Mouse (Mus musculus) midbrain, embryonic 14.5 days (tissue): ENCODE measurements around the gene Zkscan1. TPM values are rescaled to one million over a fixed set of nuclear protein-coding genes. Genes with fewer than 3 reads are reported as not detected.
"Not testable (repeated sequence)": the region's sequence is repeated elsewhere in the genome, so short reads cannot be mapped to it uniquely, and the experiment has no call there.

ENCODE experiments used
- ATAC-seq: fragments of 200-750 bp; cut with Nextera tagmentation; 2 replicates; pipeline ENCODE4 v1.8.0; 2017; ENCODE audit warnings: moderate number of reproducible peaks, moderate library complexity; ENCODE audit not compliant: low FRiP score, low TSS enrichment
- DNase-seq: peaks from one replicate; pipeline ENCODE4 v3.0.0-alpha.2; 2015
- H3K27ac ChIP-seq: fragments of 300-500 bp; sonication (generic); replicated peaks from 2 replicates; pipeline ENCODE4 v1.5.1; 2014; ENCODE audit warnings: mild to moderate bottlenecking, low read depth, low read length, moderate library complexity
- H3K27me3 ChIP-seq: fragments of 300-500 bp; sonication (generic); 2 replicates; pipeline ENCODE4 v1.6.1; 2014; ENCODE audit warnings: low read length, control low read depth, mixed read lengths; ENCODE audit not compliant: control insufficient read depth, insufficient read depth
- H3K36me3 ChIP-seq: fragments of 300-500 bp; sonication (generic); 2 replicates; pipeline ENCODE4 v1.6.1; 2014; ENCODE audit warnings: low read length, control low read depth; ENCODE audit not compliant: control insufficient read depth, insufficient read depth
- H3K4me1 ChIP-seq: fragments of 300-500 bp; sonication (generic); 2 replicates; pipeline ENCODE4 v1.6.1; 2014; ENCODE audit warnings: mild to moderate bottlenecking, antibody characterized with exemption, low read length, control low read depth; ENCODE audit not compliant: control insufficient read depth, insufficient read depth
- H3K4me2 ChIP-seq: fragments of 300-500 bp; sonication (generic); 2 replicates; pipeline ENCODE4 v1.6.1; 2014; ENCODE audit warnings: mild to moderate bottlenecking, low read length, moderate library complexity
- H3K4me3 ChIP-seq: fragments of 300-500 bp; sonication (generic); replicated peaks from 2 replicates; pipeline ENCODE4 v1.5.1; 2014; ENCODE audit warnings: low read depth, low read length
- H3K9ac ChIP-seq: fragments of 300-500 bp; sonication (generic); replicated peaks from 2 replicates; pipeline ENCODE4 v1.6.1; 2014; ENCODE audit warnings: mild to moderate bottlenecking, low read length, moderate library complexity
- H3K9me3 ChIP-seq: fragments of 300-500 bp; sonication (generic); 2 replicates; pipeline ENCODE4 v1.6.1; 2016; ENCODE audit warnings: low read length, control low read depth, mixed read lengths; ENCODE audit not compliant: control insufficient read depth
- WGBS: fragments of 180-500 bp; shearing (Covaris S2); extraction: QIAGEN DNeasy Blood & Tissue Kit; methylation state at CpG from one replicate; pipeline ENCODE4 v1.1.7; 2014; 5-methylcytosine and 5-hydroxymethylcytosine counted together
- polyA plus RNA-seq: library from polyadenylated mRNA; unstranded; fragments of >200 nt; fragmentation: Nextera tagmentation; extraction: Ambion mirVana; gene quantifications from 2 replicates; pipeline ENCODE4 v1.2.1, GENCODE M21; 2014

The Zkscan1 gene
- 28.8 and 42.3 TPM in 2 replicates for polyA plus RNA-seq

GRCm38 (mm10) chr5:138084996-138085395 is at the start of gene Zkscan1:
Gene Zkscan1 (plus strand): TSS chr5:138085084.
- Histone ChIP-seq H3K4me3 (peak within 1 kb of the TSS; percentile 96), H3K27ac (peak within 1 kb of the TSS; percentile 94), H3K9me3 (no peaks in the 10 kb centered on the region), H3K36me3 (peaks cover 13% of the 10 kb centered on the region), H3K4me1 (peaks cover 23% of the 10 kb centered on the region), H3K4me2 (peak within 1 kb of the TSS; percentile 86), H3K27me3 (no peaks in the 10 kb centered on the region), H3K9ac (peak within 1 kb of the TSS; percentile 99)
- ATAC-seq (peak; percentile 89), DNase-seq (peak; percentile 95)
- WGBS = 0% methylated on average over 27 of the region's 27 CpGs

DNA sequence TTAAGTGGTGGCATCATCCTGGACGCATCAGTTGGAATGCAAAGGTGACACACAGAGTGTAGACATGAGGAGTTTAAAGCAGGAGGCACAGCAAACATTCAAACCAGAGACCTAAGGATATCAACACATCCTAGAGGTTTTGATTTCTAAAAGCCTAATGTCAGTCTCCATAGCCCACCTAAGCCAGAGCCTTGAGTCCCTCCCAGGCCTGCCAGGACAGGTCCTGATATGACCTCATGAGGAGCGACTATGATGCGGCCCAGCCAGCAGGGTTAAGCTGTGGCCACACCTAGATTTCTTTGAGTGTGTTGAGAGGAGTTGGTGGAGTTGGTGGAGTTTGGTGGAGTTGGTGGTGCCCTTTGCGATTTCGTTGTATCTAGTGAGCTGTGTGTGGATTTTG is 32.0 kb upstream of the Zkscan1 start, which contains the start of gene Smok3c:
Gene Smok3c (plus strand): TSS at position 301 of the 400 bp plus-strand sequence.
- H3K9me3 ChIP-seq, H3K4me3 ChIP-seq, H3K36me3 ChIP-seq, H3K27me3 ChIP-seq, H3K4me1 ChIP-seq, DNase-seq, H3K9ac ChIP-seq, H3K27ac ChIP-seq, ATAC-seq, H3K4me2 ChIP-seq: not testable (repeated sequence)
- WGBS = no CpG with 5 or more reads among the region's 5 CpGs

DNA sequence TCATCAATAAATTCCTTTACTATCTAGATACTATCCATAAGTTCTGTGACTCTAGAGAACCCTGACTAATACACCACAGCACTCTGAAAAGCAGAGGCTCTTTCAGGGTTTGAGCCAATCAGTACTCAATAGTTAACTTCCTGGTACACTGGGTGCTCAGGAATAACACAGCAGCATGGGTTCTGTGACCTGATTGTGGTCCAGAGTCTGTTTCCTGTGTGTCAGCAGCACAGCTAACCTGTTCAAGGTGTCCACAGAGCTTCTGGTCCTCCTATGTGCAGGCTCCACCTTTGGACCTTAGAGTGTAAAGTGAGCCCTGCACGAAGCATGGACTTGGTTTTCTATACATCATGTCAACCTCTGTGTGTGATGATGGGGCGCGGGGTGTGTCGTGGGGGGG is 11.1 kb upstream of the Zkscan1 start:
- Histone ChIP-seq H3K4me3 (no peak overlapping the region), H3K27me3 (no peaks in the 10 kb centered on the region), H3K36me3 (no peaks in the 10 kb centered on the region), H3K9ac (no peak overlapping the region), H3K27ac (no peak overlapping the region), H3K4me2 (no peak overlapping the region), H3K9me3 (no peaks in the 10 kb centered on the region), H3K4me1 (no peaks in the 10 kb centered on the region)
- 88% methylated on average over 4 of the region's 4 CpGs for WGBS
- ATAC-seq = no peak
- DNase-seq = no peak

DNA sequence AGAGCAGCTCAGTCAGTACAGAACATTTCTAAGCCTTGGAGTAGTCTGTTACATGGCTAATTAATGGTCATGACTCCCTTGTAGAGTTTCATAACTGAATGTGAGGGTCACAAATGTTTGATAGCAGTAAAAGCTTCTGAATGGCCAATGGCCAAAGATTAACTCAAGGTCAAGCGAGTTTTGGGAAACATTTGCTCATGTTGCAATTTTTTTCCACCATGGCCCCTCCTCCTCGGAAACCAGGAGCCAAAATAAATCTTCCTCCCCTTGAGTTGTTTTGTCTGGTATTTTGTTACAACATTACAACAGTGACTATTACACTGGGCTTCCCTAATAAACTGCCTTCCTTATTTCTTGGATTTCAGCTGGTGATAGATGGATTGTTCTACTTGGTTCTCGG is 9.2 kb upstream of the Zkscan1 start:
- WGBS = 82% methylated on average over 3 of the region's 3 CpGs
- Histone ChIP-seq H3K4me1 (no peaks in the 10 kb centered on the region), H3K9me3 (no peaks in the 10 kb centered on the region), H3K36me3 (no peaks in the 10 kb centered on the region), H3K4me2 (no peak overlapping the region), H3K4me3 (no peak overlapping the region), H3K27me3 (no peaks in the 10 kb centered on the region), H3K9ac (no peak overlapping the region), H3K27ac (no peak overlapping the region)
- DNase-seq = no peak
- ATAC-seq = no peak

GRCm38 (mm10) chr5:138076148-138076547 is 8.7 kb upstream of the Zkscan1 start:
- H3K27me3 ChIP-seq = no peaks in the 10 kb centered on the region
- no peak for DNase-seq
- ATAC-seq = no peak
- no peaks in the 10 kb centered on the region for H3K36me3 ChIP-seq
- H3K4me1 ChIP-seq = no peaks in the 10 kb centered on the region
- H3K4me2 ChIP-seq = no peak overlapping the region
- H3K4me3 ChIP-seq = no peak overlapping the region
- H3K27ac ChIP-seq = no peak overlapping the region
- H3K9ac ChIP-seq = no peak overlapping the region
- WGBS = 59% methylated on average over 2 of the region's 2 CpGs
- H3K9me3 ChIP-seq = no peaks in the 10 kb centered on the region

- ATAC-seq (no peak), DNase-seq (no peak)
- no peaks in the 10 kb centered on the region for H3K9me3 ChIP-seq
- H3K27ac ChIP-seq = no peak overlapping the region
- no peak overlapping the region for H3K9ac ChIP-seq
- no peaks in the 10 kb centered on the region for H3K4me1 ChIP-seq
- H3K4me3 ChIP-seq = no peak overlapping the region
- no peak overlapping the region for H3K4me2 ChIP-seq
- 91% methylated on average over 5 of the region's 5 CpGs for WGBS
- no peaks in the 10 kb centered on the region for H3K36me3 ChIP-seq
- H3K27me3 ChIP-seq = no peaks in the 10 kb centered on the region
Measured at GRCm38 (mm10) chr5:138080456-138080855, 4.4 kb upstream of the Zkscan1 start.

GRCm38 (mm10) chr5:138081446-138081845 is 3.4 kb upstream of the Zkscan1 start:
- Histone ChIP-seq H3K27ac (no peak overlapping the region), H3K27me3 (no peaks in the 10 kb centered on the region), H3K4me3 (no peak overlapping the region), H3K4me2 (no peak overlapping the region), H3K9ac (no peak overlapping the region), H3K9me3 (no peaks in the 10 kb centered on the region), H3K4me1 (peaks cover 7% of the 10 kb centered on the region), H3K36me3 (no peaks in the 10 kb centered on the region)
- ATAC-seq (no peak), DNase-seq (no peak)
- 84% methylated on average over 9 of the region's 9 CpGs for WGBS

GRCm38 (mm10) chr5:138083318-138083900 is 1.5 kb upstream of the Zkscan1 start:
- H3K27ac ChIP-seq = no peak overlapping the region
- WGBS = 65% methylated on average over 2 of the region's 2 CpGs
- no peaks in the 10 kb centered on the region for H3K9me3 ChIP-seq
- no peak overlapping the region for H3K9ac ChIP-seq
- peaks cover 23% of the 10 kb centered on the region for H3K4me1 ChIP-seq
- DNase-seq (no peak), ATAC-seq (no peak)
- H3K36me3 ChIP-seq = peaks cover 7% of the 10 kb centered on the region
- H3K27me3 ChIP-seq = no peaks in the 10 kb centered on the region
- no peak overlapping the region for H3K4me2 ChIP-seq
- no peak overlapping the region for H3K4me3 ChIP-seq

- Histone ChIP-seq H3K9me3 (no peaks in the 10 kb centered on the region), H3K36me3 (peaks cover 11% of the 10 kb centered on the region), H3K4me1 (peaks cover 23% of the 10 kb centered on the region), H3K4me2 (no peak overlapping the region), H3K27me3 (no peaks in the 10 kb centered on the region), H3K27ac (no peak overlapping the region), H3K9ac (no peak overlapping the region), H3K4me3 (no peak overlapping the region)
- DNase-seq (no peak), ATAC-seq (no peak)
- 94% methylated on average over 2 of the region's 2 CpGs for WGBS
Measured at GRCm38 (mm10) chr5:138083936-138084335, 948 bp upstream of the Zkscan1 start.
